Mouse (Mus musculus): Measurements from ENCODE around the gene Ankrd54.

- no peak for TF ChIP-seq POLR2A (IDR thresholded peaks at IDR 0.05; ENCODE audit: low read depth, low read length)
- no peak for TF ChIP-seq CTCF (IDR thresholded peaks at IDR 0.05; ENCODE audit: extremely low read depth, insufficient read length, insufficient replicate concordance, low read depth, low read length)
Measured at GRCm38 (mm10) chr15:79079567-79079966, 16.9 kb upstream of the Ankrd54 start.
